20 mouse cellular contexts compared by ENCODE assay signal in the genomic region with DNA sequence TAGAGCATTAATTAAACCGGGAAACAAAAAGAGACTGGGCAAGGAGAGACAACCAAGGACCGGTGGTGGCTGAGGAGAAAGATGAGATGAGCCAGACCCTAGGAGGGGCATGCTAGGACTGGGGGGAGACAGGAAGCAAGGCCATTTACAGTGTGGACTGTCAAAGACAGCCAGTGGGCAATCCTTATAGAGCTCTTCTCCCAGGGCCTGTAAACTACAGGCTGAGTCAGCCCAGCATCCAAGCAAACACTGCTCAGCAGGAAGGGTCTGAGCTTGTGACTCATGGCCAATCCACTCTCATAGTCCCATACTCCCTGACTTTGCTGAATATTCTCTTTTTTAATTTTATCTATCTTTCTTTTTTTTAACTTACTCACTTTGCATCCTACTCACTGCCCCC.
A peak's percentile ranks its signal among the peaks of the same experiment; 100 is the strongest.
DNase-seq lines count a peak whose midpoint lies in the region; ATAC-seq lines count a peak whose summit lies in the region.
"Had no signal": no experiment of that assay in that cellular context is flagged by ENCODE, and none has a peak within 500 bp of the region (broad histone marks: within the 10 kb centered on the region; RNA-seq: fewer than 3 reads in every experiment).

No protein-coding gene starts in this region.

- 73% methylated on average over 2 of the region's 2 CpGs for WGBS in embryonic facial prominence, embryonic 13.5 days
- 77% methylated on average over 2 of the region's 2 CpGs for WGBS in embryonic facial prominence, embryonic 10.5 days
- 72% methylated on average over 2 of the region's 2 CpGs for WGBS in hindbrain, embryonic 10.5 days
- WGBS in hindbrain, embryonic 16.5 days = 68% methylated on average over 2 of the region's 2 CpGs

- H3K4me3 ChIP-seq in embryonic facial prominence, embryonic 13.5 days = no peak overlapping the region
- H3K4me3 ChIP-seq in embryonic facial prominence, embryonic 10.5 days = no peak overlapping the region
- no peak overlapping the region for H3K4me3 ChIP-seq in hindbrain, embryonic 10.5 days
- no peak overlapping the region for H3K4me3 ChIP-seq in hindbrain, embryonic 16.5 days (ENCODE audit: low read length)
- H3K4me3 ChIP-seq: embryonic facial prominence, embryonic 12.5 days; heart, embryonic 13.5 days; hindbrain, embryonic 12.5 days had no signal

- no peak for ATAC-seq in embryonic facial prominence, embryonic 13.5 days (ENCODE audit: insufficient number of reproducible peaks, insufficient read depth, low FRiP score, low TSS enrichment, low read depth)
- ATAC-seq in hindbrain, embryonic 16.5 days = no peak
- ATAC-seq: forebrain, embryonic 14.5 days; hindbrain, postnatal 0 days had no signal

- no peaks in the 10 kb centered on the region for H3K36me3 ChIP-seq in embryonic facial prominence, embryonic 13.5 days
- no peaks in the 10 kb centered on the region for H3K36me3 ChIP-seq in embryonic facial prominence, embryonic 10.5 days (replicated peaks)
- no peaks in the 10 kb centered on the region for H3K36me3 ChIP-seq in hindbrain, embryonic 10.5 days
- H3K36me3 ChIP-seq in hindbrain, embryonic 16.5 days (ENCODE audit: control insufficient read depth, insufficient read depth, low read length) = no peaks in the 10 kb centered on the region
- H3K36me3 ChIP-seq: embryonic facial prominence, embryonic 12.5 days; heart, embryonic 13.5 days; hindbrain, embryonic 12.5 days had no signal

- 0 out of 2 replicates have a peak overlapping the region, but pooled peaks have one; percentile 34 for H3K27ac ChIP-seq in embryonic facial prominence, embryonic 13.5 days
- H3K27ac ChIP-seq in embryonic facial prominence, embryonic 10.5 days (replicated peaks) = no peak overlapping the region
- peak overlapping the region; percentile 9; the same call in 1 of the 2 replicates for H3K27ac ChIP-seq in hindbrain, embryonic 10.5 days
- H3K27ac ChIP-seq in hindbrain, embryonic 16.5 days (ENCODE audit: low read depth, low read length) = no peak overlapping the region
- H3K27ac ChIP-seq: embryonic facial prominence, embryonic 12.5 days; heart, embryonic 13.5 days; hindbrain, embryonic 12.5 days; hindbrain, postnatal 0 days had no signal

- no peaks in the 10 kb centered on the region for H3K9me3 ChIP-seq in embryonic facial prominence, embryonic 13.5 days
- no peaks in the 10 kb centered on the region for H3K9me3 ChIP-seq in embryonic facial prominence, embryonic 10.5 days
- H3K9me3 ChIP-seq in hindbrain, embryonic 10.5 days = no peaks in the 10 kb centered on the region
- no peaks in the 10 kb centered on the region for H3K9me3 ChIP-seq in hindbrain, embryonic 16.5 days (ENCODE audit: control insufficient read depth, low read length)
- H3K9me3 ChIP-seq: embryonic facial prominence, embryonic 12.5 days; heart, embryonic 13.5 days; hindbrain, embryonic 12.5 days had no signal

- H3K4me1 ChIP-seq in embryonic facial prominence, embryonic 13.5 days = peaks cover 10% of the 10 kb centered on the region; the same call in 1 of the 2 replicates
- H3K4me1 ChIP-seq in embryonic facial prominence, embryonic 10.5 days = peaks cover 12% of the 10 kb centered on the region
- peaks cover 15% of the 10 kb centered on the region for H3K4me1 ChIP-seq in hindbrain, embryonic 10.5 days (replicated peaks)
- peaks cover 2% of the 10 kb centered on the region; the same call in 1 of the 2 replicates for H3K4me1 ChIP-seq in hindbrain, embryonic 16.5 days (ENCODE audit: control insufficient read depth, insufficient read depth, low read depth, low read length)

- DNase-seq in embryonic facial prominence, embryonic 10.5 days (ENCODE audit: low spot score) = no peak
- DNase-seq in hindbrain, embryonic 10.5 days (ENCODE audit: low spot score) = no peak
- DNase-seq in NIH3T3 (ENCODE audit: low read depth) = peak; percentile 80
- no peak for DNase-seq in urinary bladder, postnatal 36 days (ENCODE audit: low spot score in 2 of 2)
- no peak for DNase-seq in spleen, postnatal 10 days (ENCODE audit: low spot score in 2 of 2)
- DNase-seq: adrenal gland, adult 2 months; cerebellum, adult 11 months; cerebellum, adult 8-10 months; cerebellum, postnatal 14 days; embryo, embryonic 11 days; gastrocnemius, postnatal 14 days; heart, postnatal 36 days; kidney, adult 11 months had no signal

- no peaks in the 10 kb centered on the region for H3K27me3 ChIP-seq in embryonic facial prominence, embryonic 13.5 days
- no peaks in the 10 kb centered on the region for H3K27me3 ChIP-seq in embryonic facial prominence, embryonic 10.5 days (replicated peaks; ENCODE audit: low read depth, poor library complexity, severe bottlenecking)
- H3K27me3 ChIP-seq in hindbrain, embryonic 10.5 days (ENCODE audit: insufficient read depth, poor library complexity, severe bottlenecking) = no peaks in the 10 kb centered on the region
- no peaks in the 10 kb centered on the region for H3K27me3 ChIP-seq in hindbrain, embryonic 16.5 days (replicated peaks; ENCODE audit: control insufficient read depth, insufficient read depth, low read length)
- H3K27me3 ChIP-seq: embryonic facial prominence, embryonic 12.5 days; heart, embryonic 13.5 days; hindbrain, embryonic 12.5 days had no signal

- H3K9ac ChIP-seq in embryonic facial prominence, embryonic 13.5 days = no peak overlapping the region
- no peak overlapping the region for H3K9ac ChIP-seq in hindbrain, embryonic 16.5 days (ENCODE audit: low read depth, low read length)
- H3K9ac ChIP-seq: embryonic facial prominence, embryonic 12.5 days; heart, embryonic 13.5 days; hindbrain, embryonic 12.5 days had no signal

- no peak overlapping the region for H3K4me2 ChIP-seq in embryonic facial prominence, embryonic 13.5 days
- no peak overlapping the region for H3K4me2 ChIP-seq in hindbrain, embryonic 16.5 days (ENCODE audit: low read length)
- H3K4me2 ChIP-seq: embryonic facial prominence, embryonic 12.5 days; heart, embryonic 13.5 days; hindbrain, embryonic 12.5 days had no signal

Comparison
In these comparisons a context has a peak if more than half of its experiments do, and no peak if none do; other contexts are left out.
1. H3K27ac ChIP-seq: peak in embryonic facial prominence, embryonic 13.5 days (single experiment) and hindbrain, embryonic 10.5 days (single experiment); none in embryonic facial prominence, embryonic 10.5 days (single experiment) and hindbrain, embryonic 16.5 days (single experiment).